Mouse (Mus musculus): ENCODE data around the gene Lamb3. TPM values are rescaled to one million over a fixed set of nuclear protein-coding genes. Genes with fewer than 3 reads are reported as not detected.
"Not testable (repeated sequence)": the region's sequence is repeated elsewhere in the genome, so short reads cannot be mapped to it uniquely, and the experiment has no call there.

Lamb3 gene
- polyA plus RNA-seq, 1 experiment from 2014 or later = 0.52 TPM

- no peaks in the 10 kb centered on the region for H3K4me1 ChIP-seq
- no peak overlapping the region for H3K4me3 ChIP-seq
- no peaks in the 10 kb centered on the region for H3K9me3 ChIP-seq (replicated peaks)
- no peak overlapping the region for H3K27ac ChIP-seq
- H3K27me3 ChIP-seq = no peaks in the 10 kb centered on the region
- H3K36me3 ChIP-seq = no peaks in the 10 kb centered on the region
- H3K9ac ChIP-seq = no peak overlapping the region
- no peak overlapping the region for H3K4me2 ChIP-seq (replicated peaks)
- ATAC-seq (ENCODE audit: low FRiP score) = no peak
- WGBS = 87% methylated on average over 7 of the region's 7 CpGs
Measured at GRCm38 (mm10) chr1:193234930-193235329, 27.4 kb downstream of the Lamb3 start.

GRCm38 (mm10) chr1:193238426-193238825, 30.9 kb downstream of the Lamb3 start:
- no peak overlapping the region for H3K9ac ChIP-seq
- H3K4me2 ChIP-seq (replicated peaks) = no peak overlapping the region
- no peak overlapping the region for H3K4me3 ChIP-seq
- no peaks in the 10 kb centered on the region for H3K9me3 ChIP-seq (replicated peaks)
- H3K36me3 ChIP-seq = no peaks in the 10 kb centered on the region
- ATAC-seq (ENCODE audit: low FRiP score) = no peak
- 38% methylated on average over 4 of the region's 4 CpGs for WGBS
- no peaks in the 10 kb centered on the region for H3K27me3 ChIP-seq
- H3K27ac ChIP-seq = no peak overlapping the region
- no peaks in the 10 kb centered on the region for H3K4me1 ChIP-seq

- no peaks in the 10 kb centered on the region for H3K36me3 ChIP-seq
- H3K27ac ChIP-seq = no peak overlapping the region
- H3K27me3 ChIP-seq = no peaks in the 10 kb centered on the region
- ATAC-seq (ENCODE audit: low FRiP score) = no peak
- no peaks in the 10 kb centered on the region for H3K4me1 ChIP-seq
- no peak overlapping the region for H3K9ac ChIP-seq
- no peak overlapping the region for H3K4me3 ChIP-seq
- 87% methylated on average over 4 of the region's 4 CpGs for WGBS
- no peaks in the 10 kb centered on the region for H3K9me3 ChIP-seq (replicated peaks)
- no peak overlapping the region for H3K4me2 ChIP-seq (replicated peaks)
Measured at GRCm38 (mm10) chr1:193241436-193241835, 33.9 kb downstream of the Lamb3 start.

- ATAC-seq (ENCODE audit: low FRiP score) = no peak
- Histone ChIP-seq H3K4me2 (replicated peaks) (no peak overlapping the region), H3K27ac (no peak overlapping the region), H3K4me1 (no peaks in the 10 kb centered on the region), H3K9ac (no peak overlapping the region), H3K36me3 (no peaks in the 10 kb centered on the region), H3K4me3 (no peak overlapping the region), H3K27me3 (no peaks in the 10 kb centered on the region), H3K9me3 (replicated peaks) (no peaks in the 10 kb centered on the region)
- 76% methylated on average over 8 of the region's 8 CpGs for WGBS
Measured at GRCm38 (mm10) chr1:193242238-193242637, 34.7 kb downstream of the Lamb3 start.

- Histone ChIP-seq H3K27ac (no peak overlapping the region), H3K4me2 (replicated peaks) (no peak overlapping the region), H3K9ac (no peak overlapping the region), H3K4me3 (no peak overlapping the region), H3K36me3 (no peaks in the 10 kb centered on the region), H3K4me1 (no peaks in the 10 kb centered on the region), H3K27me3 (no peaks in the 10 kb centered on the region), H3K9me3 (replicated peaks) (no peaks in the 10 kb centered on the region)
- no peak for ATAC-seq (ENCODE audit: low FRiP score)
- 60% methylated on average over 4 of the region's 4 CpGs for WGBS
Measured at GRCm38 (mm10) chr1:193242863-193243262, 35.4 kb downstream of the Lamb3 start.

- 61% methylated on average over 10 of the region's 10 CpGs for WGBS
- no peak for ATAC-seq (ENCODE audit: low FRiP score)
Measured at GRCm38 (mm10) chr1:193243571-193244193, 36.2 kb downstream of the Lamb3 start.

GRCm38 (mm10) chr1:193244235-193244634, 36.7 kb downstream of the Lamb3 start:
- H3K9ac ChIP-seq = no peak overlapping the region
- WGBS = 77% methylated on average over 6 of the region's 6 CpGs
- H3K27ac ChIP-seq = no peak overlapping the region
- no peak for ATAC-seq (ENCODE audit: low FRiP score)
- no peaks in the 10 kb centered on the region for H3K36me3 ChIP-seq
- no peaks in the 10 kb centered on the region for H3K27me3 ChIP-seq
- H3K4me1 ChIP-seq = no peaks in the 10 kb centered on the region
- H3K9me3 ChIP-seq (replicated peaks) = no peaks in the 10 kb centered on the region
- H3K4me2 ChIP-seq (replicated peaks) = no peak overlapping the region
- no peak overlapping the region for H3K4me3 ChIP-seq

More at GRCm38 (mm10) chr1:193243571-193244193, 36.2 kb downstream of the Lamb3 start:
- no peaks in the 10 kb centered on the region for H3K9me3 ChIP-seq (replicated peaks)
- H3K4me2 ChIP-seq (replicated peaks) = no peak overlapping the region
- H3K27me3 ChIP-seq = no peaks in the 10 kb centered on the region
- no peak overlapping the region for H3K27ac ChIP-seq
- H3K4me3 ChIP-seq = no peak overlapping the region
- no peak overlapping the region for H3K9ac ChIP-seq
- no peaks in the 10 kb centered on the region for H3K36me3 ChIP-seq
- no peaks in the 10 kb centered on the region for H3K4me1 ChIP-seq

- Histone ChIP-seq H3K4me2 (replicated peaks) (no peak overlapping the region), H3K4me3 (no peak overlapping the region), H3K27me3 (no peaks in the 10 kb centered on the region), H3K27ac (no peak overlapping the region), H3K4me1 (no peaks in the 10 kb centered on the region), H3K9me3 (replicated peaks) (no peaks in the 10 kb centered on the region), H3K9ac (no peak overlapping the region), H3K36me3 (no peaks in the 10 kb centered on the region)
- 86% methylated on average over 2 of the region's 2 CpGs for WGBS
- no peak for ATAC-seq (ENCODE audit: low FRiP score)
Measured at GRCm38 (mm10) chr1:193250026-193250425, 42.5 kb downstream of the Lamb3 start.

GRCm38 (mm10) chr1:193251386-193251785, 43.9 kb downstream of the Lamb3 start:
- H3K9me3 ChIP-seq (replicated peaks) = no peaks in the 10 kb centered on the region
- H3K27me3 ChIP-seq = no peaks in the 10 kb centered on the region
- 78% methylated on average over 7 of the region's 7 CpGs for WGBS
- no peaks in the 10 kb centered on the region for H3K4me1 ChIP-seq
- H3K4me2 ChIP-seq (replicated peaks) = no peak overlapping the region
- H3K9ac ChIP-seq = no peak overlapping the region
- no peak for ATAC-seq (ENCODE audit: low FRiP score)
- H3K27ac ChIP-seq = no peak overlapping the region
- H3K36me3 ChIP-seq = no peaks in the 10 kb centered on the region
- H3K4me3 ChIP-seq = no peak overlapping the region

- Histone ChIP-seq H3K4me1 (no peaks in the 10 kb centered on the region), H3K36me3 (no peaks in the 10 kb centered on the region), H3K9ac (no peak overlapping the region), H3K9me3 (replicated peaks) (no peaks in the 10 kb centered on the region), H3K4me2 (replicated peaks) (no peak overlapping the region), H3K27ac (no peak overlapping the region), H3K4me3 (no peak overlapping the region), H3K27me3 (no peaks in the 10 kb centered on the region)
- WGBS = 51% methylated on average over 5 of the region's 5 CpGs
- no peak for ATAC-seq (ENCODE audit: low FRiP score)
Measured at GRCm38 (mm10) chr1:193252616-193253015, 45.1 kb downstream of the Lamb3 start.

GRCm38 (mm10) chr1:193253895-193254294, 46.4 kb downstream of the Lamb3 start:
- WGBS = 77% methylated on average over 3 of the region's 3 CpGs
- not testable (repeated sequence) for H3K4me1 ChIP-seq; ATAC-seq (ENCODE audit: low FRiP score); H3K27me3 ChIP-seq; H3K4me2 ChIP-seq (replicated peaks); H3K9ac ChIP-seq; H3K4me3 ChIP-seq; H3K9me3 ChIP-seq (replicated peaks); H3K27ac ChIP-seq; H3K36me3 ChIP-seq

- Histone ChIP-seq H3K4me1 (no peaks in the 10 kb centered on the region), H3K4me2 (replicated peaks) (no peak overlapping the region), H3K4me3 (no peak overlapping the region), H3K27me3 (no peaks in the 10 kb centered on the region), H3K27ac (no peak overlapping the region), H3K36me3 (no peaks in the 10 kb centered on the region), H3K9me3 (replicated peaks) (no peaks in the 10 kb centered on the region), H3K9ac (no peak overlapping the region)
- no peak for ATAC-seq (ENCODE audit: low FRiP score)
- 66% methylated on average over 8 of the region's 8 CpGs for WGBS
Measured at GRCm38 (mm10) chr1:193255032-193255431, 47.5 kb downstream of the Lamb3 start.

GRCm38 (mm10) chr1:193255488-193256288, 48.2 kb downstream of the Lamb3 start:
- Histone ChIP-seq H3K4me2 (replicated peaks) (no peak overlapping the region), H3K27me3 (no peaks in the 10 kb centered on the region), H3K27ac (no peak overlapping the region), H3K9me3 (replicated peaks) (no peaks in the 10 kb centered on the region), H3K36me3 (no peaks in the 10 kb centered on the region), H3K4me3 (no peak overlapping the region), H3K9ac (peak overlapping the region; percentile 24; the same call in 1 of the 2 replicates), H3K4me1 (no peaks in the 10 kb centered on the region)
- WGBS = 37% methylated on average over 3 of the region's 3 CpGs
- 0 out of 2 replicates have a peak, but pooled peaks have one; percentile 38 for ATAC-seq (ENCODE audit: low FRiP score)

Data from hindbrain, embryonic 12.5 days (tissue).